Mouse (Mus musculus): ENCODE measurements around the gene Gpr33. TPM values are rescaled to one million over a fixed set of nuclear protein-coding genes. Genes with fewer than 3 reads are reported as not detected.

Gpr33 gene
- polyA plus RNA-seq, 2 experiments: not detected

GRCm38 (mm10) chr12:51985826-51986225, 42.0 kb downstream of the Gpr33 start:
- Histone ChIP-seq H3K4me2 (replicated peaks; ENCODE audit: low read depth, low read length, severe bottlenecking) (no peak overlapping the region), H3K4me1 (ENCODE audit: control insufficient read depth, insufficient read depth, low read length) (no peaks in the 10 kb centered on the region), H3K36me3 (ENCODE audit: control insufficient read depth, insufficient read depth, low read length) (no peaks in the 10 kb centered on the region), H3K27me3 (ENCODE audit: control insufficient read depth, insufficient read depth, low read length) (no peaks in the 10 kb centered on the region), H3K27ac (replicated peaks; ENCODE audit: low read depth, low read length) (no peak overlapping the region), H3K4me3 (replicated peaks; ENCODE audit: low read length) (no peak overlapping the region), H3K9me3 (ENCODE audit: control insufficient read depth, low read length) (no peaks in the 10 kb centered on the region), H3K9ac (ENCODE audit: low read depth, low read length, severe bottlenecking) (no peak overlapping the region)
- ATAC-seq (ENCODE audit: low FRiP score, low read depth) (no peak), DNase-seq (ENCODE audit: low spot score) (no peak)
- no peak for TF ChIP-seq POLR2A (IDR thresholded peaks at IDR 0.05; ENCODE audit: borderline replicate concordance, extremely low read depth, insufficient read depth, insufficient read length)
- WGBS: 50% methylated on average over 4 of the region's 4 CpGs

- H3K27ac ChIP-seq (replicated peaks; ENCODE audit: low read depth, low read length): no peak overlapping the region
- H3K9me3 ChIP-seq (ENCODE audit: control insufficient read depth, low read length): no peaks in the 10 kb centered on the region
- H3K4me1 ChIP-seq (ENCODE audit: control insufficient read depth, insufficient read depth, low read length): no peaks in the 10 kb centered on the region
- ATAC-seq (ENCODE audit: low FRiP score, low read depth) (no peak), DNase-seq (ENCODE audit: low spot score) (no peak)
- H3K4me3 ChIP-seq (replicated peaks; ENCODE audit: low read length): no peak overlapping the region
- H3K27me3 ChIP-seq (ENCODE audit: control insufficient read depth, insufficient read depth, low read length): no peaks in the 10 kb centered on the region
- H3K4me2 ChIP-seq (replicated peaks; ENCODE audit: low read depth, low read length, severe bottlenecking): no peak overlapping the region
- WGBS: 88% methylated on average over 3 of the region's 3 CpGs
- no peak overlapping the region for H3K9ac ChIP-seq (ENCODE audit: low read depth, low read length, severe bottlenecking)
- no peaks in the 10 kb centered on the region for H3K36me3 ChIP-seq (ENCODE audit: control insufficient read depth, insufficient read depth, low read length)
- TF ChIP-seq POLR2A (IDR thresholded peaks at IDR 0.05; ENCODE audit: borderline replicate concordance, extremely low read depth, insufficient read depth, insufficient read length): no peak
Measured at GRCm38 (mm10) chr12:51985163-51985748, 42.6 kb downstream of the Gpr33 start.

DNA sequence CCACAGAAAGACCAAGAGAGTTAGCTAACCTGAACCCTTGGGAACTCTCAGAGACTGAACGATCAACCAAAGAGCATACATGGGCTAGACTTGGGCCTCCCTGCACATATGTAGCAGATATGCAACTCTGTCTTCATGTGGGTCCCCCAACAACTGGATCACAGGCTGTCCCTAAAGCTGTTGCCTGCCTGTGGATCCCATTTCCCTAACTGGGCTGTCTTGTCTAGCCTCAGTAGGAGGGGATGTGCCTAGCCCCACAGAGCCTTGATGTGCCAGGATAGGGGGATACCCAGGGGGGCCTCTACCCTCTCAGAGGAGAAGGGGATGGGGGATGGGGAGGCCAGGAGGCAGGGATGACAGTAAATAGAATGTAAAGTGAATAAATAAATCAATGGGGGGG, 44.2 kb downstream of the Gpr33 start:
- Histone ChIP-seq H3K9me3 (ENCODE audit: control insufficient read depth, low read length) (no peaks in the 10 kb centered on the region), H3K36me3 (ENCODE audit: control insufficient read depth, insufficient read depth, low read length) (no peaks in the 10 kb centered on the region), H3K9ac (ENCODE audit: low read depth, low read length, severe bottlenecking) (no peak overlapping the region), H3K4me2 (replicated peaks; ENCODE audit: low read depth, low read length, severe bottlenecking) (no peak overlapping the region), H3K27me3 (ENCODE audit: control insufficient read depth, insufficient read depth, low read length) (no peaks in the 10 kb centered on the region), H3K27ac (replicated peaks; ENCODE audit: low read depth, low read length) (no peak overlapping the region), H3K4me3 (replicated peaks; ENCODE audit: low read length) (no peak overlapping the region), H3K4me1 (ENCODE audit: control insufficient read depth, insufficient read depth, low read length) (no peaks in the 10 kb centered on the region)
- no peak for TF ChIP-seq POLR2A (IDR thresholded peaks at IDR 0.05; ENCODE audit: borderline replicate concordance, extremely low read depth, insufficient read depth, insufficient read length)
- no peak for ATAC-seq (ENCODE audit: low FRiP score, low read depth)
- 87% methylated on average over 1 of the region's 1 CpGs for WGBS
- no peak for DNase-seq (ENCODE audit: low spot score)

DNA sequence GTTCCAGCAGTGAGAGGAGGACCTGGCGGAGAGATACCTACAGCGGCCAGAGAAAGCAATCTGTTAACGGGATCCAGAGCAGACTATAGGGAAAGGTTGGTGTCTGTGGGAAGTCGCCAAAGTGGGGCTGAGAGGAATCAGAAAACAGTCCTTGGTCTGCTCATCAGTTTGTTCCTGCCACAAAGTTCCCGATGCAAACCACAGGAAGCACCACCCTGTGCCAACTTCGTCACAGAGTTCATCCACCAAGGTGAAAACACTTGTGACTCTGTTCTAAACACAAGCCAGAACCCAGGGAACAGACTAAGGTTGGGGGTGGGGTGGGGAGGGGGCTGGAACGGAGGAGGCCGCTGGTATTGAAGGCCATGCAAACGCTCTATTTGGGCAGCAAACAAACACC, 51.3 kb downstream of the Gpr33 start:
- H3K27ac ChIP-seq (replicated peaks; ENCODE audit: low read depth, low read length): no peak overlapping the region
- H3K9me3 ChIP-seq (ENCODE audit: control insufficient read depth, low read length): 0 out of 2 replicates have a peak, but pooled peaks cover 4% of the 10 kb centered on the region
- no peak overlapping the region for H3K4me3 ChIP-seq (replicated peaks; ENCODE audit: low read length)
- no peak for TF ChIP-seq POLR2A (IDR thresholded peaks at IDR 0.05; ENCODE audit: borderline replicate concordance, extremely low read depth, insufficient read depth, insufficient read length)
- H3K4me2 ChIP-seq (replicated peaks; ENCODE audit: low read depth, low read length, severe bottlenecking): no peak overlapping the region
- H3K36me3 ChIP-seq (ENCODE audit: control insufficient read depth, insufficient read depth, low read length): no peaks in the 10 kb centered on the region
- H3K9ac ChIP-seq (ENCODE audit: low read depth, low read length, severe bottlenecking): no peak overlapping the region
- no peaks in the 10 kb centered on the region for H3K27me3 ChIP-seq (ENCODE audit: control insufficient read depth, insufficient read depth, low read length)
- ATAC-seq (ENCODE audit: low FRiP score, low read depth) (no peak), DNase-seq (ENCODE audit: low spot score) (no peak)
- WGBS: 73% methylated on average over 9 of the region's 9 CpGs
- no peaks in the 10 kb centered on the region for H3K4me1 ChIP-seq (ENCODE audit: control insufficient read depth, insufficient read depth, low read length)

DNA sequence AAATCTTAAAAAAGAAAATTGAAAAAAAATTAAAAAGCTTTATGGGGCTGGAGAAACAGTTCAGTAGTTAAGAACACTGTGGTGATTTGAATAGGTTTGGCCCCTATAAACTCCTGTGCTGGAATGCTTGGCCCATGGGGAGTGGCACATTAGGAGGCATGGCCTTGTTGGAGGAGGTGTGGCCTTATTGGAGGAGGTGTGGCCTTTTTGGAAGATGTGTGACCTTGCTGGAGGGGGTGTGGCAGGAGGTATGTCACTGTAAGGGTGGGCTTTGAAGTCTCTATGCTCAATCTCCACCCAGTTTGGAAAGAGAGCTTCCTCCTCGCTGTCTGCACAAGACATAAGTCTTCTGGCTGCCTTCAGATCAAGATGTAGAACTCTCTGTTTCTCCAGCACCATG, 53.5 kb downstream of the Gpr33 start:
- 73% methylated on average over 1 of the region's 1 CpGs for WGBS
- no peaks in the 10 kb centered on the region for H3K36me3 ChIP-seq (ENCODE audit: control insufficient read depth, insufficient read depth, low read length)
- ATAC-seq (ENCODE audit: low FRiP score, low read depth) (no peak), DNase-seq (ENCODE audit: low spot score) (no peak)
- TF ChIP-seq POLR2A (IDR thresholded peaks at IDR 0.05; ENCODE audit: borderline replicate concordance, extremely low read depth, insufficient read depth, insufficient read length): no peak
- no peaks in the 10 kb centered on the region for H3K4me1 ChIP-seq (ENCODE audit: control insufficient read depth, insufficient read depth, low read length)
- H3K4me2 ChIP-seq (replicated peaks; ENCODE audit: low read depth, low read length, severe bottlenecking): no peak overlapping the region
- no peak overlapping the region for H3K4me3 ChIP-seq (replicated peaks; ENCODE audit: low read length)
- H3K27me3 ChIP-seq (ENCODE audit: control insufficient read depth, insufficient read depth, low read length): no peaks in the 10 kb centered on the region
- no peak overlapping the region for H3K9ac ChIP-seq (ENCODE audit: low read depth, low read length, severe bottlenecking)
- 0 out of 2 replicates have a peak, but pooled peaks cover 4% of the 10 kb centered on the region for H3K9me3 ChIP-seq (ENCODE audit: control insufficient read depth, low read length)
- no peak overlapping the region for H3K27ac ChIP-seq (replicated peaks; ENCODE audit: low read depth, low read length)

Other genes starting within 250 kb of the Gpr33 start
- 32.8 and 35.8 TPM in 2 replicates for gene Hectd1, start 198.5 kb downstream of the Gpr33 start, polyA plus RNA-seq (2012; rRNA removed)
- 44.0 and 45.6 TPM in 2 replicates for gene Hectd1, start 198.5 kb downstream of the Gpr33 start, polyA plus RNA-seq (2014; fragmentation: Nextera tagmentation; extraction: Ambion mirVana)
- 24.8 and 35.9 TPM in 2 replicates for gene Heatr5a, start 56.7 kb downstream of the Gpr33 start, polyA plus RNA-seq (2012; rRNA removed)
- gene Heatr5a, start 56.7 kb downstream of the Gpr33 start, polyA plus RNA-seq (2014; fragmentation: Nextera tagmentation; extraction: Ambion mirVana): 14.1 and 14.7 TPM in 2 replicates
- 11.4 and 14.6 TPM in 2 replicates for gene Dtd2, start 21.6 kb downstream of the Gpr33 start, polyA plus RNA-seq (2012; rRNA removed)
- gene Dtd2, start 21.6 kb downstream of the Gpr33 start, polyA plus RNA-seq (2014; fragmentation: Nextera tagmentation; extraction: Ambion mirVana): 18.7 and 20.3 TPM in 2 replicates
- gene Nubpl, start 69.7 kb upstream of the Gpr33 start, polyA plus RNA-seq (2012; rRNA removed): 3.8 and 4.9 TPM in 2 replicates
- 11.5 and 11.6 TPM in 2 replicates for gene Nubpl, start 69.7 kb upstream of the Gpr33 start, polyA plus RNA-seq (2014; fragmentation: Nextera tagmentation; extraction: Ambion mirVana)